11 mouse cellular contexts compared by ENCODE assay signal in genomic region chr7:101453296-101453695, GRCm38 (mm10). TPM values are rescaled to one million over a fixed set of nuclear protein-coding genes. Genes with fewer than 3 reads are reported as not detected.
DNase-seq lines count a peak whose midpoint lies in the region; ATAC-seq and TF ChIP-seq lines count a peak whose summit lies in the region.
"Had no signal": no experiment of that assay in that cellular context is flagged by ENCODE, and none has a peak within 500 bp of the region (broad histone marks: within the 10 kb centered on the region; RNA-seq: fewer than 3 reads in every experiment).

No protein-coding gene starts in this region.

- no peak for TF ChIP-seq CTCF in layer of hippocampus, adult 2 months (conservative IDR thresholded peaks at IDR 0.05)
- no peak for TF ChIP-seq CTCF in thymus, adult 2 months (IDR thresholded peaks at IDR 0.05; ENCODE audit: borderline replicate concordance, control insufficient read depth, extremely low read depth, insufficient read depth, low read length, poor library complexity)

- H3K27me3 ChIP-seq in embryonic facial prominence, embryonic 15.5 days, result peaks cover 41% of the 10 kb centered on the region
- peaks cover 9% of the 10 kb centered on the region; the same call in 1 of the 2 replicates for H3K27me3 ChIP-seq in hindbrain, embryonic 15.5 days
- no peaks in the 10 kb centered on the region; the same call in 1 of the 2 replicates for H3K27me3 ChIP-seq in thymus, adult 2 months (ENCODE audit: control insufficient read depth, insufficient read depth, low read length)

- DNase-seq in layer of hippocampus, adult 2 months (ENCODE audit: low spot score in 2 of 2), result no peak
- no peak for DNase-seq in layer of hippocampus, adult 9-10 months (ENCODE audit: low spot score)
- peak; percentile 65 to 79 for DNase-seq in natural killer cell, adult 2 months (ENCODE audit: low spot score in 2 of 2)
- DNase-seq in adipocyte (ENCODE audit: low spot score), result no peak
- no peak for DNase-seq in thymus, adult 2 months

- no peak overlapping the region for H3K9ac ChIP-seq in embryonic facial prominence, embryonic 15.5 days
- no peak overlapping the region for H3K9ac ChIP-seq in hindbrain, embryonic 15.5 days

- H3K27ac ChIP-seq in layer of hippocampus, adult 2 months, result peak overlapping the region; percentile 86
- H3K27ac ChIP-seq in embryonic facial prominence, embryonic 15.5 days (replicated peaks), result no peak overlapping the region
- no peak overlapping the region for H3K27ac ChIP-seq in hindbrain, embryonic 15.5 days (replicated peaks)
- H3K27ac ChIP-seq in thymus, adult 2 months (ENCODE audit: control insufficient read depth, insufficient read depth, low read length), result no peak overlapping the region

- ATAC-seq in embryonic facial prominence, embryonic 15.5 days (ENCODE audit: insufficient number of reproducible peaks, low FRiP score, low TSS enrichment, low read depth), result no peak
- no peak for ATAC-seq in hindbrain, embryonic 15.5 days (ENCODE audit: low FRiP score, low read depth)

- H3K4me1 ChIP-seq in embryonic facial prominence, embryonic 15.5 days, result peaks cover 4% of the 10 kb centered on the region
- H3K4me1 ChIP-seq in hindbrain, embryonic 15.5 days (replicated peaks), result peaks cover 45% of the 10 kb centered on the region
- H3K4me1 ChIP-seq in thymus, adult 2 months (replicated peaks; ENCODE audit: control insufficient read depth, insufficient read depth, low read length), result peaks cover 22% of the 10 kb centered on the region

- H3K4me2 ChIP-seq in embryonic facial prominence, embryonic 15.5 days (replicated peaks), result no peak overlapping the region
- peak overlapping the region; percentile 100 for H3K4me2 ChIP-seq in hindbrain, embryonic 15.5 days

- H3K4me3 ChIP-seq in layer of hippocampus, adult 2 months, result peak overlapping the region; percentile 67
- H3K4me3 ChIP-seq in embryonic facial prominence, embryonic 15.5 days (replicated peaks), result 0 out of 2 replicates have a peak overlapping the region, but pooled peaks have one; percentile 56
- peak overlapping the region; percentile 55; the same call in 1 of the 2 replicates for H3K4me3 ChIP-seq in hindbrain, embryonic 15.5 days
- no peak overlapping the region for H3K4me3 ChIP-seq in thymus, adult 2 months (ENCODE audit: control insufficient read depth, insufficient read depth, low read length)

- TF ChIP-seq POLR2A in thymus, adult 2 months (IDR thresholded peaks at IDR 0.05; ENCODE audit: control insufficient read depth, extremely low read depth, insufficient read depth, low read length, poor library complexity), result no peak

- no peaks in the 10 kb centered on the region for H3K9me3 ChIP-seq in embryonic facial prominence, embryonic 15.5 days (replicated peaks)
- H3K9me3 ChIP-seq in hindbrain, embryonic 15.5 days, result no peaks in the 10 kb centered on the region

- 81% methylated on average over 3 of the region's 3 CpGs for whole genome bisulfite sequencing in embryonic facial prominence, embryonic 15.5 days
- WGBS in hindbrain, embryonic 15.5 days, result 91% methylated on average over 3 of the region's 3 CpGs
- WGBS in thymus, adult 2 months, result 90% methylated on average over 3 of the region's 3 CpGs

- H3K36me3 ChIP-seq in embryonic facial prominence, embryonic 15.5 days, result no peaks in the 10 kb centered on the region
- H3K36me3 ChIP-seq in hindbrain, embryonic 15.5 days, result no peaks in the 10 kb centered on the region
- H3K36me3 ChIP-seq in thymus, adult 2 months (ENCODE audit: control insufficient read depth, insufficient read depth, low read length), result no peaks in the 10 kb centered on the region

RNA-seq across cellular contexts. Expression of gene Pde2a, which starts 31.8 kb away (rescaled TPM):
- 100 to 1,000 TPM; 300 to 318 TPM for total RNA-seq in layer of hippocampus, adult 2 months (2021)
- polyA plus RNA-seq in embryonic facial prominence, embryonic 15.5 days (2015; fragmentation: Nextera tagmentation; extraction: Ambion mirVana), result 10.0 and 12.5 TPM in 2 replicates
- 31.3 and 34.8 TPM in 2 replicates for polyA plus RNA-seq in hindbrain, embryonic 15.5 days (2015; fragmentation: Nextera tagmentation; extraction: Ambion mirVana)
- 8.2 and 12.0 TPM in 2 replicates for polyA plus RNA-seq in thymus, adult 2 months (2012; rRNA removed)

RNA-seq across cellular contexts. Expression of gene Gm45837, which starts 42.6 kb away (rescaled TPM):
- total RNA-seq in layer of hippocampus, adult 2 months (2021), result 1 to 10 TPM in 1 of 2 experiments, not detected in 1; 2.4 TPM
- 3.4 and 9.6 TPM in 2 replicates for polyA plus RNA-seq in embryonic facial prominence, embryonic 15.5 days (2015; fragmentation: Nextera tagmentation; extraction: Ambion mirVana)
- polyA plus RNA-seq in hindbrain, embryonic 15.5 days (2015; fragmentation: Nextera tagmentation; extraction: Ambion mirVana), result not detected in 2 replicates
- 0.60 TPM in 1 of 2 replicates, not detected in the other for polyA plus RNA-seq in thymus, adult 2 months (2012; rRNA removed)
- total RNA-seq: heart, postnatal 14 days; MEL had no signal
- polyA plus RNA-seq: neural tube, embryonic 11.5 days; testis, adult 2 months had no signal

Comparison
In these comparisons a context has a peak if more than half of its experiments do, and no peak if none do; other contexts are left out.
1. DNase-seq: peak in natural killer cell, adult 2 months (2 of 2); none in layer of hippocampus, adult 2 months (0 of 2), layer of hippocampus, adult 9-10 months (single experiment), adipocyte (single experiment) and thymus, adult 2 months (single experiment).